Comparison of ENCODE assay signal across 1 mouse cellular context in the genomic region with DNA sequence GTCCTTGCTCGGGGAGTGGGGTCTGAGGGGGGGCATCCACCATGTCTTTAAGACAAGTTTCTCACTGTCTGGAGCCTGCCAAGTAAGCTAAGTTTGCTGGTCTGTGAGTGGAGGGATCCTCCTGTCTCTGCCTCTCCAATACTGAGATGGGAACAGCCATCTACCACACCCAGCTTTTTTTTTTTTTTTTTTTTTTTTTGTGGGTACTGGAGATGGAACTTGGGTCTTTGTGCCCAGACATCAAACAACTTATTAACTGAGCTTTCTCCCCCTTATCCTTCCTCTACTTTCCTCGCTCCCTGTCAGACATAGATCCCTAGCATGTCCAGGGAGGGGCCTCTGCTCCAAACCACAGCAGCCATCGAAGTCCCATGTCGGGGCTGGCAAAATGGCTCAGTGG.
TF ChIP-seq lines count a peak whose summit lies in the region.

No protein-coding gene starts in this region.

TF ChIP-seq in MEL, 35 proteins besides CTCF, POLR2A, EP300 and RAD21 (continued from another document):
- no peak for TF ChIP-seq CHD1 (IDR thresholded peaks at IDR 0.05; ENCODE audit: low read depth, low read length)
- TF ChIP-seq ZNF384 (IDR thresholded peaks at IDR 0.05; ENCODE audit: low read depth, low read length) = peak; percentile 68
